Comparison of ENCODE assay signal across 8 mouse cellular contexts in genomic region chr3:136871772-136872532, GRCm38 (mm10).
A peak's percentile ranks its signal among the peaks of the same experiment; 100 is the strongest.
DNase-seq lines count a peak whose midpoint lies in the region; ATAC-seq and TF ChIP-seq lines count a peak whose summit lies in the region.

No protein-coding gene starts in this region.

- no peak for TF ChIP-seq CTCF in stomach, postnatal 0 days (IDR thresholded peaks at IDR 0.05; ENCODE audit: low read depth)

- H3K4me3 ChIP-seq in heart, embryonic 10.5 days: no peak overlapping the region
- H3K4me3 ChIP-seq in heart, embryonic 15.5 days: no peak overlapping the region
- no peak overlapping the region for H3K4me3 ChIP-seq in stomach, postnatal 0 days (ENCODE audit: low read depth, low read length)

- no peak for TF ChIP-seq EP300 in stomach, postnatal 0 days (optimal IDR thresholded peaks at IDR 0.05)

- H3K27me3 ChIP-seq in heart, embryonic 10.5 days (ENCODE audit: insufficient read depth, poor library complexity, severe bottlenecking): no peaks in the 10 kb centered on the region
- no peaks in the 10 kb centered on the region for H3K27me3 ChIP-seq in heart, embryonic 15.5 days
- no peaks in the 10 kb centered on the region for H3K27me3 ChIP-seq in stomach, postnatal 0 days (ENCODE audit: control insufficient read depth, insufficient read depth, low read length)

- H3K36me3 ChIP-seq in heart, embryonic 10.5 days: no peaks in the 10 kb centered on the region
- no peaks in the 10 kb centered on the region for H3K36me3 ChIP-seq in heart, embryonic 15.5 days
- no peaks in the 10 kb centered on the region for H3K36me3 ChIP-seq in stomach, postnatal 0 days (ENCODE audit: control insufficient read depth, insufficient read depth, low read length)

- H3K4me1 ChIP-seq in heart, embryonic 10.5 days: peaks cover 11% of the 10 kb centered on the region
- H3K4me1 ChIP-seq in heart, embryonic 15.5 days (replicated peaks): peaks cover 18% of the 10 kb centered on the region
- no peaks in the 10 kb centered on the region for H3K4me1 ChIP-seq in stomach, postnatal 0 days (replicated peaks; ENCODE audit: control insufficient read depth, insufficient read depth)

- no peaks in the 10 kb centered on the region for H3K9me3 ChIP-seq in heart, embryonic 10.5 days
- no peaks in the 10 kb centered on the region for H3K9me3 ChIP-seq in heart, embryonic 15.5 days (replicated peaks)
- no peaks in the 10 kb centered on the region for H3K9me3 ChIP-seq in stomach, postnatal 0 days (ENCODE audit: control insufficient read depth, low read length)

- peak overlapping the region; percentile 24; the same call in 1 of the 2 replicates for H3K4me2 ChIP-seq in heart, embryonic 15.5 days
- no peak overlapping the region for H3K4me2 ChIP-seq in stomach, postnatal 0 days (replicated peaks; ENCODE audit: low read depth)

- 65% methylated on average over 14 of the region's 14 CpGs for WGBS in heart, embryonic 10.5 days
- WGBS in heart, embryonic 15.5 days: 57% methylated on average over 14 of the region's 14 CpGs
- WGBS in stomach, postnatal 0 days: 56% methylated on average over 14 of the region's 14 CpGs

- H3K9ac ChIP-seq in heart, embryonic 15.5 days: no peak overlapping the region
- H3K9ac ChIP-seq in stomach, postnatal 0 days (ENCODE audit: low read length): no peak overlapping the region

- peak; percentile 92 for DNase-seq in heart, adult 11 months
- no peak for DNase-seq in heart, embryonic 10.5 days (ENCODE audit: low spot score)
- DNase-seq in adrenal gland, postnatal 14 days: peak; percentile 35
- peak; percentile 39 to 60 for DNase-seq in kidney, postnatal 25 days
- DNase-seq in testis, postnatal 14 days (ENCODE audit: low spot score): no peak
- no peak for DNase-seq in stomach, postnatal 0 days (ENCODE audit: low spot score)
- DNase-seq in testis, postnatal 10 days (ENCODE audit: low spot score): no peak

- ATAC-seq in heart, embryonic 15.5 days (replicated peaks; ENCODE audit: insufficient number of reproducible peaks, insufficient read depth, low FRiP score, low read depth): peak; percentile 50; the same call in 1 of the 2 replicates
- ATAC-seq in stomach, postnatal 0 days (ENCODE audit: low FRiP score, low TSS enrichment): no peak

- no peak overlapping the region; the same call in 1 of the 2 replicates for H3K27ac ChIP-seq in heart, embryonic 10.5 days
- peak overlapping the region; percentile 25 for H3K27ac ChIP-seq in heart, embryonic 15.5 days
- no peak overlapping the region for H3K27ac ChIP-seq in stomach, postnatal 0 days (replicated peaks)

Comparison
In these comparisons a context has a peak if more than half of its experiments do, and no peak if none do; other contexts are left out.
1. DNase-seq: peak in heart, adult 11 months (single experiment), adrenal gland, postnatal 14 days (single experiment) and kidney, postnatal 25 days (2 of 2); none in heart, embryonic 10.5 days (single experiment), testis, postnatal 14 days (single experiment), stomach, postnatal 0 days (single experiment) and testis, postnatal 10 days (single experiment).